Mouse (Mus musculus): Measurements from ENCODE around the gene Pde7b. TPM values are rescaled to one million over a fixed set of nuclear protein-coding genes. Genes with fewer than 3 reads are reported as not detected.

Gene Pde7b
- polyA plus RNA-seq, 1 experiment, result 1.6 TPM

- 94% methylated on average over 15 of the region's 15 CpGs for WGBS
- TF ChIP-seq POLR2A (IDR thresholded peaks at IDR 0.05; ENCODE audit: control insufficient read depth, extremely low read depth, insufficient read depth, low read length, poor library complexity), result no peak
- TF ChIP-seq CTCF (IDR thresholded peaks at IDR 0.05; ENCODE audit: borderline replicate concordance, control insufficient read depth, extremely low read depth, insufficient read depth, low read length, poor library complexity), result no peak
- H3K4me3 ChIP-seq (ENCODE audit: control insufficient read depth, insufficient read depth, low read length), result no peak overlapping the region
- no peaks in the 10 kb centered on the region for H3K4me1 ChIP-seq (replicated peaks; ENCODE audit: control insufficient read depth, insufficient read depth, low read length)
- H3K27ac ChIP-seq (ENCODE audit: control insufficient read depth, insufficient read depth, low read length), result no peak overlapping the region
- no peak for DNase-seq
- no peaks in the 10 kb centered on the region for H3K36me3 ChIP-seq (ENCODE audit: control insufficient read depth, insufficient read depth, low read length)
- H3K27me3 ChIP-seq (ENCODE audit: control insufficient read depth, insufficient read depth, low read length), result no peaks in the 10 kb centered on the region
Measured at GRCm38 (mm10) chr10:20400406-20400805, 324.5 kb downstream of the Pde7b start.

- TF ChIP-seq POLR2A (IDR thresholded peaks at IDR 0.05; ENCODE audit: control insufficient read depth, extremely low read depth, insufficient read depth, low read length, poor library complexity) (no peak), CTCF (IDR thresholded peaks at IDR 0.05; ENCODE audit: borderline replicate concordance, control insufficient read depth, extremely low read depth, insufficient read depth, low read length, poor library complexity) (no peak)
- no peaks in the 10 kb centered on the region for H3K36me3 ChIP-seq (ENCODE audit: control insufficient read depth, insufficient read depth, low read length)
- WGBS, result 65% methylated on average over 12 of the region's 12 CpGs
- no peaks in the 10 kb centered on the region for H3K27me3 ChIP-seq (ENCODE audit: control insufficient read depth, insufficient read depth, low read length)
- H3K4me3 ChIP-seq (ENCODE audit: control insufficient read depth, insufficient read depth, low read length), result no peak overlapping the region
- no peaks in the 10 kb centered on the region for H3K4me1 ChIP-seq (replicated peaks; ENCODE audit: control insufficient read depth, insufficient read depth, low read length)
- DNase-seq, result no peak
- no peak overlapping the region for H3K27ac ChIP-seq (ENCODE audit: control insufficient read depth, insufficient read depth, low read length)
Measured at GRCm38 (mm10) chr10:20398641-20399390, 326.1 kb downstream of the Pde7b start.

DNA sequence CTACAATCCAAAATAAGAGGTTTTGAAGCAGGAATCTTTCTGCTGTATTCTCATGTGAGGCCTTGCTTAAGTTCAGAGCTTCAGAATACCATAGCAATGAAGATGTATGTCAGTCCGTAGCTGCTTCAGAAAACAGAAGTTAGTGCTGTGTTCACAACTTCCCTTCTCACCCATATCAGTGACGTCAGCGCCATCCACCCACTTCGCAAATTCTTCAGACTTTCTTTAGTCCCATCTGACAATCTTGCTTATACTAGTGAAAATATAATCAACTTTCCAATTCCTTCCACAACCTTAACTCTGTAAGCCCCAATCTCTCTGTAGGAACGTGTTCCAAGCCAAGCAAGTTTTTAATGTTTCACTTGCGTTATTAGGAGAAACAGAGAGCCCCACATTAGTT lies 326.7 kb downstream of the Pde7b start:
- H3K4me1 ChIP-seq (replicated peaks; ENCODE audit: control insufficient read depth, insufficient read depth, low read length), result no peaks in the 10 kb centered on the region
- TF ChIP-seq POLR2A (IDR thresholded peaks at IDR 0.05; ENCODE audit: control insufficient read depth, extremely low read depth, insufficient read depth, low read length, poor library complexity) (no peak), CTCF (IDR thresholded peaks at IDR 0.05; ENCODE audit: borderline replicate concordance, control insufficient read depth, extremely low read depth, insufficient read depth, low read length, poor library complexity) (no peak)
- H3K27me3 ChIP-seq (ENCODE audit: control insufficient read depth, insufficient read depth, low read length), result no peaks in the 10 kb centered on the region
- peak; percentile 6 for DNase-seq
- WGBS, result 10% methylated on average over 6 of the region's 6 CpGs
- no peaks in the 10 kb centered on the region for H3K36me3 ChIP-seq (ENCODE audit: control insufficient read depth, insufficient read depth, low read length)
- H3K4me3 ChIP-seq (ENCODE audit: control insufficient read depth, insufficient read depth, low read length), result no peak overlapping the region
- no peak overlapping the region for H3K27ac ChIP-seq (ENCODE audit: control insufficient read depth, insufficient read depth, low read length)

GRCm38 (mm10) chr10:20395778-20396177 lies 329.1 kb downstream of the Pde7b start:
- Histone ChIP-seq H3K4me1 (replicated peaks; ENCODE audit: control insufficient read depth, insufficient read depth, low read length) (no peaks in the 10 kb centered on the region), H3K27me3 (ENCODE audit: control insufficient read depth, insufficient read depth, low read length) (no peaks in the 10 kb centered on the region), H3K27ac (ENCODE audit: control insufficient read depth, insufficient read depth, low read length) (no peak overlapping the region), H3K4me3 (ENCODE audit: control insufficient read depth, insufficient read depth, low read length) (no peak overlapping the region), H3K36me3 (ENCODE audit: control insufficient read depth, insufficient read depth, low read length) (no peaks in the 10 kb centered on the region)
- TF ChIP-seq POLR2A (IDR thresholded peaks at IDR 0.05; ENCODE audit: control insufficient read depth, extremely low read depth, insufficient read depth, low read length, poor library complexity), result no peak
- no peak for TF ChIP-seq CTCF (IDR thresholded peaks at IDR 0.05; ENCODE audit: borderline replicate concordance, control insufficient read depth, extremely low read depth, insufficient read depth, low read length, poor library complexity)
- WGBS, result 95% methylated on average over 3 of the region's 3 CpGs
- DNase-seq, result no peak

GRCm38 (mm10) chr10:20394815-20395214 lies 330.1 kb downstream of the Pde7b start:
- no peak overlapping the region for H3K4me3 ChIP-seq (ENCODE audit: control insufficient read depth, insufficient read depth, low read length)
- H3K27ac ChIP-seq (ENCODE audit: control insufficient read depth, insufficient read depth, low read length), result no peak overlapping the region
- H3K4me1 ChIP-seq (replicated peaks; ENCODE audit: control insufficient read depth, insufficient read depth, low read length), result no peaks in the 10 kb centered on the region
- no peaks in the 10 kb centered on the region for H3K36me3 ChIP-seq (ENCODE audit: control insufficient read depth, insufficient read depth, low read length)
- TF ChIP-seq POLR2A (IDR thresholded peaks at IDR 0.05; ENCODE audit: control insufficient read depth, extremely low read depth, insufficient read depth, low read length, poor library complexity), result no peak
- TF ChIP-seq CTCF (IDR thresholded peaks at IDR 0.05; ENCODE audit: borderline replicate concordance, control insufficient read depth, extremely low read depth, insufficient read depth, low read length, poor library complexity), result no peak
- H3K27me3 ChIP-seq (ENCODE audit: control insufficient read depth, insufficient read depth, low read length), result no peaks in the 10 kb centered on the region
- 95% methylated on average over 5 of the region's 5 CpGs for WGBS
- DNase-seq, result no peak

DNA sequence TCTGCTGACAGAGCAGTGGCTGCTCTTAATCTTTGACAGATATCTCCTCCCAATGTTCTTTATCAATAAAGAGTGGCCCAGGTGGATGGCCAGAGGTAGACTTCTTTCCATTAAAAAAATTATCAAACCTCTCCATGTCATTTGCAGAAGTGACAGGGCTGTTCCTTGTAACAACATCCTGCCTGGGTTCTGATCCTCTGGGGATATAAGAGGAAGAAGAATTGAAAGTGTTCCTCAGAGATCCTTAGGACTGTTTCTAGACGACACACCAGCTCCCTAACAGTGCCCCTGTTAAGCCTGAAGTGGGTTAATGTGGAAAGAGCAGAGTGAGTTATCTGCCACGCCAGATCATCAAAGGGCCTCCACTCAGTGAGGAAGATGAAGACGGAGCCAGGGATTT lies 334.3 kb downstream of the Pde7b start:
- no peak overlapping the region for H3K4me3 ChIP-seq (ENCODE audit: control insufficient read depth, insufficient read depth, low read length)
- H3K27me3 ChIP-seq (ENCODE audit: control insufficient read depth, insufficient read depth, low read length), result no peaks in the 10 kb centered on the region
- TF ChIP-seq CTCF (IDR thresholded peaks at IDR 0.05; ENCODE audit: borderline replicate concordance, control insufficient read depth, extremely low read depth, insufficient read depth, low read length, poor library complexity) (no peak), POLR2A (IDR thresholded peaks at IDR 0.05; ENCODE audit: control insufficient read depth, extremely low read depth, insufficient read depth, low read length, poor library complexity) (no peak)
- no peaks in the 10 kb centered on the region for H3K36me3 ChIP-seq (ENCODE audit: control insufficient read depth, insufficient read depth, low read length)
- no peak overlapping the region for H3K27ac ChIP-seq (ENCODE audit: control insufficient read depth, insufficient read depth, low read length)
- no peaks in the 10 kb centered on the region for H3K4me1 ChIP-seq (replicated peaks; ENCODE audit: control insufficient read depth, insufficient read depth, low read length)
- no peak for DNase-seq
- 88% methylated on average over 3 of the region's 3 CpGs for WGBS

All from thymus, adult 2 months (tissue).